Mouse (Mus musculus) limb, embryonic 11.5 days (tissue): ENCODE results near the gene Abcf3. TPM values are rescaled to one million over a fixed set of nuclear protein-coding genes. Genes with fewer than 3 reads are reported as not detected.

ENCODE experiments used
- ATAC-seq: fragments of 200-750 bp; cut with Nextera tagmentation; 2 replicates; pipeline ENCODE4 v1.8.0; 2017; ENCODE audit warnings: low read depth; ENCODE audit not compliant: insufficient number of reproducible peaks, low FRiP score, low TSS enrichment
- DNase-seq: peaks from one replicate; pipeline ENCODE4 v3.0.0-alpha.2; 2015; ENCODE audit warnings: low spot score
- H3K27ac ChIP-seq: fragments of 300-500 bp; sonication (generic); replicated peaks from 2 replicates; pipeline ENCODE4 v1.5.1; 2014; ENCODE audit warnings: low read depth, mild to moderate bottlenecking, low read length
- H3K27me3 ChIP-seq: fragments of 300-500 bp; sonication (generic); 2 replicates; pipeline ENCODE4 v1.6.1; 2014; ENCODE audit warnings: mild to moderate bottlenecking, low read length, mixed read lengths; ENCODE audit not compliant: control insufficient read depth, insufficient read depth
- H3K36me3 ChIP-seq: fragments of 300-500 bp; sonication (generic); 2 replicates; pipeline ENCODE4 v1.6.1; 2014; ENCODE audit warnings: mild to moderate bottlenecking, low read length, moderate library complexity, mixed read lengths; ENCODE audit not compliant: control insufficient read depth, insufficient read depth
- H3K4me1 ChIP-seq: fragments of 300-500 bp; sonication (generic); 2 replicates; pipeline ENCODE4 v1.6.1; 2014; ENCODE audit warnings: low read length, mixed read lengths; ENCODE audit not compliant: control insufficient read depth, insufficient read depth
- H3K4me2 ChIP-seq: fragments of 300-500 bp; sonication (generic); 2 replicates; pipeline ENCODE4 v1.6.1; 2014; ENCODE audit warnings: low read depth, mild to moderate bottlenecking, moderate library complexity; ENCODE audit not compliant: severe bottlenecking
- H3K4me3 ChIP-seq: fragments of 300-500 bp; sonication (generic); 2 replicates; pipeline ENCODE4 v1.5.1; 2014; ENCODE audit warnings: low read depth, low read length
- H3K9ac ChIP-seq: fragments of 300-500 bp; sonication (generic); 2 replicates; pipeline ENCODE4 v1.6.1; 2014; ENCODE audit warnings: mild to moderate bottlenecking, low read length
- H3K9me3 ChIP-seq: fragments of 300-500 bp; sonication (generic); 2 replicates; pipeline ENCODE4 v1.6.1; 2016; ENCODE audit warnings: low read length; ENCODE audit not compliant: control insufficient read depth
- WGBS: fragments of 180-500 bp; shearing (Covaris S2); extraction: QIAGEN DNeasy Blood & Tissue Kit; methylation state at CpG from one replicate; pipeline ENCODE4 v1.1.7; 2014; 5-methylcytosine and 5-hydroxymethylcytosine counted together
- polyA plus RNA-seq: library from polyadenylated mRNA; unstranded; fragments of >200 nt; fragmentation: Nextera tagmentation; extraction: Ambion mirVana; gene quantifications from 2 replicates; pipeline ENCODE4 v1.2.1, GENCODE M21; 2014

The Abcf3 gene
- polyA plus RNA-seq, 1 experiment from 2014 or later, result 52.6 TPM

- H3K36me3 ChIP-seq, result peaks cover 23% of the 10 kb centered on the region; the same call in 1 of the 2 replicates
- no peak overlapping the region for H3K27ac ChIP-seq
- H3K9ac ChIP-seq, result no peak overlapping the region; the same call in 1 of the 2 replicates
- no peak overlapping the region for H3K4me3 ChIP-seq
- peak overlapping the region; percentile 76; the same call in 1 of the 2 replicates for H3K4me2 ChIP-seq
- 35% methylated on average over 5 of the region's 5 CpGs for WGBS
- H3K27me3 ChIP-seq, result no peaks in the 10 kb centered on the region
- no peaks in the 10 kb centered on the region for H3K9me3 ChIP-seq
- H3K4me1 ChIP-seq, result peaks cover 5% of the 10 kb centered on the region; the same call in 1 of the 2 replicates
- no peak for DNase-seq
- ATAC-seq, result no peak
These were observed 11.3 kb upstream of the Abcf3 start for GRCm38 (mm10) chr16:20537071-20537471.

- H3K27ac ChIP-seq, result no peak overlapping the region
- peaks cover 5% of the 10 kb centered on the region; the same call in 1 of the 2 replicates for H3K4me1 ChIP-seq
- no peak for ATAC-seq
- H3K27me3 ChIP-seq, result no peaks in the 10 kb centered on the region
- no peaks in the 10 kb centered on the region for H3K9me3 ChIP-seq
- DNase-seq, result no peak
- WGBS, result 59% methylated on average over 6 of the region's 6 CpGs
- H3K4me3 ChIP-seq, result no peak overlapping the region
- peaks cover 27% of the 10 kb centered on the region; the same call in 1 of the 2 replicates for H3K36me3 ChIP-seq
- H3K4me2 ChIP-seq, result peak overlapping the region; percentile 10; the same call in 1 of the 2 replicates
- peak overlapping the region; percentile 44; the same call in 1 of the 2 replicates for H3K9ac ChIP-seq
These were observed 10.6 kb upstream of the Abcf3 start for GRCm38 (mm10) chr16:20537601-20538320.

- DNase-seq, result no peak
- H3K9me3 ChIP-seq, result no peaks in the 10 kb centered on the region
- no peak overlapping the region for H3K4me2 ChIP-seq
- H3K27ac ChIP-seq, result no peak overlapping the region
- peaks cover 5% of the 10 kb centered on the region; the same call in 1 of the 2 replicates for H3K4me1 ChIP-seq
- H3K36me3 ChIP-seq, result peaks cover 35% of the 10 kb centered on the region
- ATAC-seq, result no peak
- no peak overlapping the region for H3K4me3 ChIP-seq
- WGBS, result 89% methylated on average over 3 of the region's 3 CpGs
- no peak overlapping the region for H3K9ac ChIP-seq
- H3K27me3 ChIP-seq, result no peaks in the 10 kb centered on the region
These were observed 8.7 kb upstream of the Abcf3 start for GRCm38 (mm10) chr16:20539649-20540048.

GRCm38 (mm10) chr16:20540438-20540837 is 7.9 kb upstream of the Abcf3 start:
- Histone ChIP-seq H3K27me3 (no peaks in the 10 kb centered on the region), H3K4me1 (peaks cover 5% of the 10 kb centered on the region; the same call in 1 of the 2 replicates), H3K36me3 (peaks cover 35% of the 10 kb centered on the region), H3K9ac (no peak overlapping the region), H3K4me3 (no peak overlapping the region), H3K9me3 (no peaks in the 10 kb centered on the region), H3K27ac (no peak overlapping the region), H3K4me2 (no peak overlapping the region)
- ATAC-seq (no peak), DNase-seq (no peak)
- WGBS, result 93% methylated on average over 4 of the region's 4 CpGs

GRCm38 (mm10) chr16:20545696-20546095 is 2.7 kb upstream of the Abcf3 start:
- H3K9ac ChIP-seq, result no peak overlapping the region
- H3K9me3 ChIP-seq, result no peaks in the 10 kb centered on the region
- H3K4me2 ChIP-seq, result no peak overlapping the region
- WGBS, result 91% methylated on average over 10 of the region's 10 CpGs
- H3K4me3 ChIP-seq, result no peak overlapping the region
- H3K27ac ChIP-seq, result no peak overlapping the region
- no peak for ATAC-seq
- H3K27me3 ChIP-seq, result no peaks in the 10 kb centered on the region
- DNase-seq, result no peak
- H3K4me1 ChIP-seq, result peaks cover 4% of the 10 kb centered on the region
- H3K36me3 ChIP-seq, result peaks cover 25% of the 10 kb centered on the region

GRCm38 (mm10) chr16:20547423-20547822 is 954 bp upstream of the Abcf3 start:
- Histone ChIP-seq H3K27ac (no peak overlapping the region), H3K27me3 (no peaks in the 10 kb centered on the region), H3K9ac (peak overlapping the region; percentile 34; the same call in 1 of the 2 replicates), H3K9me3 (no peaks in the 10 kb centered on the region), H3K4me1 (peaks cover 4% of the 10 kb centered on the region), H3K4me3 (no peak overlapping the region), H3K36me3 (peaks cover 24% of the 10 kb centered on the region), H3K4me2 (peak overlapping the region; percentile 90)
- DNase-seq (no peak), ATAC-seq (no peak)
- WGBS, result 50% methylated on average over 5 of the region's 5 CpGs

GRCm38 (mm10) chr16:20549161-20549560 is 784 bp downstream of the Abcf3 start:
- no peaks in the 10 kb centered on the region for H3K9me3 ChIP-seq
- peak overlapping the region; percentile 90 for H3K4me2 ChIP-seq
- peak overlapping the region; percentile 84 for H3K4me3 ChIP-seq
- no peak overlapping the region for H3K27ac ChIP-seq
- peaks cover 4% of the 10 kb centered on the region for H3K4me1 ChIP-seq
- H3K36me3 ChIP-seq, result peaks cover 20% of the 10 kb centered on the region
- H3K27me3 ChIP-seq, result no peaks in the 10 kb centered on the region
- 50% methylated on average over 9 of the region's 9 CpGs for WGBS
- peak overlapping the region; percentile 76 for H3K9ac ChIP-seq
- no peak for DNase-seq
- ATAC-seq, result no peak

GRCm38 (mm10) chr16:20551691-20552090 is 3.3 kb downstream of the Abcf3 start:
- DNase-seq (no peak), ATAC-seq (no peak)
- 93% methylated on average over 5 of the region's 5 CpGs for WGBS
- Histone ChIP-seq H3K27ac (no peak overlapping the region), H3K36me3 (peaks cover 17% of the 10 kb centered on the region), H3K4me3 (no peak overlapping the region), H3K4me1 (peaks cover 4% of the 10 kb centered on the region), H3K4me2 (no peak overlapping the region), H3K9ac (no peak overlapping the region), H3K9me3 (no peaks in the 10 kb centered on the region), H3K27me3 (no peaks in the 10 kb centered on the region)
